Mouse (Mus musculus): ENCODE data around the gene Mgat5.

DNA sequence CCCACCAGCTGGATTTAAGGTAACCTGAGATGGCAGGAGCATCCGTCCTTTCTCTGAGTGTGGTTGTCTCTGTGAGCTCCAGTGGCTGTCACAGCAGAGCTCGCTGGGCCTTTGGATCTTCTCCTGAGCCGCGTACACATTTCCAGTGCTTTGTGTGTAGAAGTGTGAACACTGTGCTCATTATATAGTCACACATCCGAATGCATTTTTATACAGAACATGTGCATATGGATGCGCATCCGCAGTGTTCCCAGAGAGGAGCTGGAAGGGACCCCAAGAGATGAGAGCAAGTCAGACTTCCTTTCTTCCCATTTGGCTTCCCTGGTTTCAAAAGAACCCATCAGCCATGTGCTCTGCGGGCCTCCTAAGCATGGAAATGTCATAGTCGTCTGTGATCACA lies 3.4 kb downstream of the Mgat5 start:
- TF ChIP-seq CTCF (IDR thresholded peaks at IDR 0.05; ENCODE audit: extremely low read depth, insufficient read length, insufficient replicate concordance, low read depth, low read length): no peak
- no peak for TF ChIP-seq POLR2A (IDR thresholded peaks at IDR 0.05; ENCODE audit: low read depth, low read length)

Measured in small intestine, adult 2 months (tissue).